In the genomic region with DNA sequence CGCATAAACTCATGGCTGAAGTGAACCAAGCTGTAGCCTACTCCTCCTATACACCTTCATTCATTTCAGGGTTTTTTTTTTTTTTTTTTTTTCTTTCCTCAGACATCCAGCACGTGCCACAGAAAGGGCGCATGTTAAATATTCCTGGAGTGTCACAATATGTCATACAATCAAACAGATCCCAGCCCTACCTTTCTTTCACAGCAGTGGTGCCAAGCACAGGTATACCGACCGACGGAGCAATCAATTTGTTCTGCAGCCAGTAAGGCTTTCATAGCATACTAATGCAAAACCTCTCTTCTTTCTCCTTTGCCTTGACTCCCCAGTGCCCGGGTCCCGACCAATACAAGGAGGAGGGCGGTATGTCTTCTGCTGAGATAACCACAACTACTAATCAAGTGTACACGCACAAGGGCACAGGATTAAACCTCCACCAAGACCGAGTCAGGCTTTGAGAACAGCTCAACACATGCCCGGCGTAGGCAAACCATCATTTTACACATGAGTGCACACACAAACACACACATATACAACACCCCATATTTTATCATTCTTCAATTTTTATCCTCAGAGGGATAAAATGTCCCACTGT, we compare ENCODE assay signal across 15 mouse cellular contexts. TPM values are rescaled to one million over a fixed set of nuclear protein-coding genes. Genes with fewer than 3 reads are reported as not detected.
A peak's percentile ranks its signal among the peaks of the same experiment; 100 is the strongest.
DNase-seq lines count a peak whose midpoint lies in the region; ATAC-seq and TF ChIP-seq lines count a peak whose summit lies in the region.
"Had no signal": no experiment of that assay in that cellular context is flagged by ENCODE, and none has a peak within 500 bp of the region (broad histone marks: within the 10 kb centered on the region; RNA-seq: fewer than 3 reads in every experiment).

No protein-coding gene starts in this region.

- DNase-seq in hindbrain, embryonic 10.5 days (ENCODE audit: low spot score), result no peak
- DNase-seq in c-Kit-positive CD71-positive TER-119-positive erythroid progenitor cells, embryonic 14.5 days (ENCODE audit: low spot score), result peak; percentile 51
- no peak for DNase-seq in gastrocnemius, adult 2 months
- DNase-seq in heart, postnatal 25 days (ENCODE audit: low spot score), result no peak
- no peak for DNase-seq in MN1 (ENCODE audit: low spot score)
- DNase-seq: B cell, adult 2 months; cerebellum, adult 18-20 months; layer of hippocampus, adult 9-11 months; thymus, postnatal 4 days had no signal

- H3K36me3 ChIP-seq in hindbrain, embryonic 13.5 days, result no peaks in the 10 kb centered on the region
- H3K36me3 ChIP-seq in hindbrain, embryonic 10.5 days, result no peaks in the 10 kb centered on the region; the same call in 1 of the 2 replicates
- no peaks in the 10 kb centered on the region for H3K36me3 ChIP-seq in hindbrain, embryonic 16.5 days (ENCODE audit: control insufficient read depth, insufficient read depth, low read length)
- H3K36me3 ChIP-seq: limb, embryonic 10.5 days had no signal

- H3K9ac ChIP-seq in hindbrain, embryonic 13.5 days, result no peak overlapping the region
- no peak overlapping the region for H3K9ac ChIP-seq in hindbrain, embryonic 16.5 days (ENCODE audit: low read depth, low read length)

- H3K4me3 ChIP-seq in hindbrain, embryonic 13.5 days, result no peak overlapping the region
- no peak overlapping the region for H3K4me3 ChIP-seq in hindbrain, embryonic 10.5 days
- H3K4me3 ChIP-seq in hindbrain, embryonic 16.5 days (ENCODE audit: low read length), result no peak overlapping the region
- H3K4me3 ChIP-seq in gastrocnemius, adult 2 months, result no peak overlapping the region
- H3K4me3 ChIP-seq: limb, embryonic 10.5 days had no signal

- 55% methylated on average over 13 of the region's 13 CpGs for WGBS in hindbrain, embryonic 13.5 days
- WGBS in hindbrain, embryonic 10.5 days, result 85% methylated on average over 13 of the region's 13 CpGs
- WGBS in hindbrain, embryonic 16.5 days, result 52% methylated on average over 13 of the region's 13 CpGs

- 0 out of 2 replicates have a peak overlapping the region, but pooled peaks have one; percentile 1 for H3K4me2 ChIP-seq in hindbrain, embryonic 13.5 days
- peak overlapping the region; percentile 19; the same call in 1 of the 2 replicates for H3K4me2 ChIP-seq in hindbrain, embryonic 16.5 days (ENCODE audit: low read length)

- TF ChIP-seq CTCF in gastrocnemius, adult 2 months (IDR thresholded peaks at IDR 0.05), result no peak

- H3K27me3 ChIP-seq in hindbrain, embryonic 13.5 days, result no peaks in the 10 kb centered on the region
- H3K27me3 ChIP-seq in hindbrain, embryonic 10.5 days (ENCODE audit: insufficient read depth, poor library complexity, severe bottlenecking), result no peaks in the 10 kb centered on the region
- no peaks in the 10 kb centered on the region for H3K27me3 ChIP-seq in hindbrain, embryonic 16.5 days (replicated peaks; ENCODE audit: control insufficient read depth, insufficient read depth, low read length)

- H3K27ac ChIP-seq in hindbrain, embryonic 13.5 days, result peak overlapping the region; percentile 41
- H3K27ac ChIP-seq in hindbrain, embryonic 10.5 days, result no peak overlapping the region
- H3K27ac ChIP-seq in hindbrain, embryonic 16.5 days (ENCODE audit: low read depth, low read length), result no peak overlapping the region
- no peak overlapping the region for H3K27ac ChIP-seq in gastrocnemius, adult 2 months
- H3K27ac ChIP-seq: limb, embryonic 10.5 days had no signal

- H3K4me1 ChIP-seq in hindbrain, embryonic 13.5 days (replicated peaks), result peaks cover 50% of the 10 kb centered on the region
- peaks cover 61% of the 10 kb centered on the region for H3K4me1 ChIP-seq in hindbrain, embryonic 10.5 days (replicated peaks)
- H3K4me1 ChIP-seq in hindbrain, embryonic 16.5 days (ENCODE audit: control insufficient read depth, insufficient read depth, low read depth, low read length), result peaks cover 24% of the 10 kb centered on the region

- intact Hi-C loops in gastrocnemius, adult 2 months (cut with DNase I), result no loop called here
- intact Hi-C loops in heart, postnatal 25 days (cut with DNase I), result no loop called here

- ATAC-seq in hindbrain, embryonic 13.5 days (ENCODE audit: low FRiP score), result no peak; the same call in 1 of the 2 replicates
- ATAC-seq in hindbrain, embryonic 16.5 days, result peak; percentile 48
- peak; percentile 55 for ATAC-seq in megakaryocyte-erythroid progenitor cell, adult 5-6 weeks (replicated peaks; ENCODE audit: low FRiP score, low TSS enrichment, poor library complexity, severe bottlenecking)
- ATAC-seq: intestine, postnatal 0 days had no signal

- H3K9me3 ChIP-seq in hindbrain, embryonic 13.5 days, result no peaks in the 10 kb centered on the region
- no peaks in the 10 kb centered on the region for H3K9me3 ChIP-seq in hindbrain, embryonic 10.5 days
- no peaks in the 10 kb centered on the region for H3K9me3 ChIP-seq in hindbrain, embryonic 16.5 days (ENCODE audit: control insufficient read depth, low read length)
- H3K9me3 ChIP-seq: G1E; limb, embryonic 10.5 days had no signal

RNA-seq across cellular contexts. Expression of a gene that starts 55.2 kb away (rescaled TPM):
- 28.0 and 31.2 TPM in 2 replicates for polyA plus RNA-seq in hindbrain, embryonic 13.5 days (2015; fragmentation: Nextera tagmentation; extraction: Ambion mirVana)
- 34.8 and 46.6 TPM in 2 replicates for polyA plus RNA-seq in hindbrain, embryonic 10.5 days (2016; fragmentation: Nextera tagmentation; extraction: Ambion mirVana)
- 29.0 and 30.4 TPM in 2 replicates for polyA plus RNA-seq in hindbrain, embryonic 16.5 days (2015; fragmentation: Nextera tagmentation; extraction: Ambion mirVana)
- 53.0 and 55.6 TPM in 2 replicates for total RNA-seq in megakaryocyte-erythroid progenitor cell, adult 5-6 weeks (2014; fragmentation: Nextera tagmentation)
- 30.3 and 41.7 TPM in 2 replicates for total RNA-seq in megakaryocyte-erythroid progenitor cell, adult 5-6 weeks (2017)
- 10 to 100 TPM; 38.7 to 38.9 TPM for total RNA-seq in gastrocnemius, adult 2 months (2021)
- 10 to 100 TPM; 23.4 to 27.3 TPM for total RNA-seq in heart, postnatal 25 days (2021)
